Mouse (Mus musculus) left cerebral cortex, postnatal 10 days (tissue): ENCODE measurements at regions not wholly inside any gene's neighbourhood (a gene's known extent, or its start where the extent isn't known, plus 50 kb on each side); places are given as distances from the start of the nearest gene placed in this dataset.
A peak's percentile ranks its signal among the peaks of the same experiment; 100 is the strongest.

Source experiments
- DNase-seq, 2 experiments: peaks; one replicate each; pipeline ENCODE4 v3.0.0; 2021 to 2022; ENCODE audit warnings: low spot score in 2 of 2, mixed read lengths in 1 of 2; ENCODE audit errors: extremely low spot score in 1 of 2
- intact Hi-C: fragments of 180-260 bp; cut with DNase I; formaldehyde crosslinking; loops from one replicate; pipeline ENCODE4 v1.15.1; 2025

GRCm38 (mm10) chr1:157016625-157017024 is 77.2 kb upstream of the Ralgps2 start:
- DNase-seq, result no peak
- intact Hi-C loops, result no loop called here

- no peak for DNase-seq
- intact Hi-C loops, result no loop called here
Measured at GRCm38 (mm10) chr1:157014532-157015497, 75.4 kb upstream of the Ralgps2 start.

- intact Hi-C loops, result no loop called here
- DNase-seq, result peak in 1 of 2 experiments; percentile 73
Measured at GRCm38 (mm10) chr1:157013669-157014048, 74.2 kb upstream of the Ralgps2 start.

- intact Hi-C loops, result no loop called here
- DNase-seq, result no peak
Measured at GRCm38 (mm10) chr1:157012950-157013668, 73.7 kb upstream of the Ralgps2 start.

- intact Hi-C loops, result no loop called here
- no peak for DNase-seq
Measured at GRCm38 (mm10) chr1:157011226-157011625, 71.8 kb upstream of the Ralgps2 start.

GRCm38 (mm10) chr1:157009427-157009826 is 70.0 kb upstream of the Ralgps2 start:
- DNase-seq, result no peak
- intact Hi-C loops, result no loop called here

GRCm38 (mm10) chr1:157007891-157008730 is 68.7 kb upstream of the Ralgps2 start:
- intact Hi-C loops, result no loop called here
- no peak for DNase-seq

GRCm38 (mm10) chr1:157004312-157005074 is 65.1 kb upstream of the Ralgps2 start:
- DNase-seq, result no peak
- intact Hi-C loops, result no loop called here

- intact Hi-C loops, result no loop called here
- DNase-seq, result no peak
Measured at GRCm38 (mm10) chr1:157003034-157003433, 63.6 kb upstream of the Ralgps2 start.

GRCm38 (mm10) chr1:157002258-157002657 is 62.8 kb upstream of the Ralgps2 start:
- DNase-seq, result no peak
- intact Hi-C loops, result no loop called here

- intact Hi-C loops, result no loop called here
- DNase-seq, result no peak
Measured at GRCm38 (mm10) chr1:157001008-157001660, 61.7 kb upstream of the Ralgps2 start.

- intact Hi-C loops, result no loop called here
- no peak for DNase-seq
Measured at GRCm38 (mm10) chr1:156999947-157000346, 60.5 kb upstream of the Ralgps2 start.

- DNase-seq, result no peak
- intact Hi-C loops, result no loop called here
Measured at GRCm38 (mm10) chr1:156999272-156999671, 59.8 kb upstream of the Ralgps2 start.

GRCm38 (mm10) chr1:156997476-156998305 is 58.3 kb upstream of the Ralgps2 start:
- DNase-seq, result no peak
- intact Hi-C loops, result no loop called here

- DNase-seq, result peak in 1 of 2 experiments; percentile 66
- intact Hi-C loops, result no loop called here
Measured at GRCm38 (mm10) chr1:156997033-156997432, 57.6 kb upstream of the Ralgps2 start.

GRCm38 (mm10) chr1:156996084-156996880 is 56.9 kb upstream of the Ralgps2 start:
- no peak for DNase-seq
- intact Hi-C loops, result no loop called here
